Mouse (Mus musculus) bone marrow macrophage, adult 2 months (primary cell): ENCODE measurements around the gene Snta1.

Experiments
- CTCF ChIP-seq: IDR thresholded peaks from 2 replicates; pipeline ENCODE4 v1.5.1; 2012; ENCODE audit warnings: low read depth, mild to moderate bottlenecking, low read length, moderate library complexity
- POLR2A ChIP-seq: IDR thresholded peaks from 2 replicates; pipeline ENCODE4 v1.6.1; 2012; ENCODE audit warnings: mild to moderate bottlenecking, low read depth, low read length, borderline replicate concordance

- no peak for TF ChIP-seq POLR2A
- TF ChIP-seq CTCF = no peak
These were observed 5.9 kb downstream of the Snta1 start for GRCm38 (mm10) chr2:154401976-154402375.
